ENCODE assay signal across 8 mouse cellular contexts in genomic region chr11:6411684-6412083, GRCm38 (mm10). TPM values are rescaled to one million over a fixed set of nuclear protein-coding genes. Genes with fewer than 3 reads are reported as not detected.
DNase-seq lines count a peak whose midpoint lies in the region; ATAC-seq and TF ChIP-seq lines count a peak whose summit lies in the region.

No protein-coding gene starts in this region.

- no peaks in the 10 kb centered on the region for H3K36me3 ChIP-seq in lung, postnatal 0 days (ENCODE audit: insufficient read depth, low read length)

- H3K9ac ChIP-seq in lung, postnatal 0 days (replicated peaks; ENCODE audit: low read depth), result no peak overlapping the region

- peaks cover 1% of the 10 kb centered on the region for H3K4me1 ChIP-seq in bone marrow, adult 2 months (ENCODE audit: control insufficient read depth, insufficient read depth, low read length)
- H3K4me1 ChIP-seq in lung, postnatal 0 days (ENCODE audit: insufficient read depth, low read depth, low read length), result peaks cover 4% of the 10 kb centered on the region; the same call in 1 of the 2 replicates

- TF ChIP-seq CTCF in bone marrow, adult 2 months (IDR thresholded peaks at IDR 0.05; ENCODE audit: control insufficient read depth, insufficient read depth, low read length), result peak; percentile 71
- TF ChIP-seq CTCF in lung, postnatal 0 days (IDR thresholded peaks at IDR 0.05), result peak; percentile 90

- no peaks in the 10 kb centered on the region for H3K9me3 ChIP-seq in lung, postnatal 0 days (ENCODE audit: low read length)

- H3K27ac ChIP-seq in bone marrow, adult 2 months (ENCODE audit: control insufficient read depth, insufficient read depth, low read depth, low read length, poor library complexity), result no peak overlapping the region
- no peak overlapping the region for H3K27ac ChIP-seq in lung, postnatal 0 days (ENCODE audit: low read length)

- no peak overlapping the region for H3K4me3 ChIP-seq in bone marrow, adult 2 months (replicated peaks; ENCODE audit: control insufficient read depth, low read depth, low read length)
- no peak overlapping the region for H3K4me3 ChIP-seq in lung, postnatal 0 days (ENCODE audit: low read depth, low read length)

- H3K27me3 ChIP-seq in lung, postnatal 0 days (replicated peaks; ENCODE audit: insufficient read depth, low read length), result no peaks in the 10 kb centered on the region

- no peak for ATAC-seq in lung, postnatal 0 days

- no peak for TF ChIP-seq POLR2A in bone marrow, adult 2 months (IDR thresholded peaks at IDR 0.05; ENCODE audit: borderline replicate concordance, control insufficient read depth, low read depth, low read length)

- no peak for TF ChIP-seq EP300 in lung, postnatal 0 days (IDR thresholded peaks at IDR 0.05)

- WGBS in bone marrow, adult 2 months, result 5% methylated on average over 5 of the region's 5 CpGs
- 4% methylated on average over 5 of the region's 5 CpGs for WGBS in lung, postnatal 0 days

- peak; percentile 46 for DNase-seq in 3134 (ENCODE audit: extremely low read depth, insufficient read length, low spot score)
- peak; percentile 64 for DNase-seq in A20 (ENCODE audit: low read depth, low spot score)
- DNase-seq in frontal cortex, postnatal 25 days (ENCODE audit: low spot score in 2 of 2), result peak; percentile 81
- DNase-seq in kidney, postnatal 4 days, result peak; percentile 92
- peak; percentile 78 for DNase-seq in lung, postnatal 0 days (ENCODE audit: low spot score)
- DNase-seq in spleen, adult 12 weeks (ENCODE audit: low spot score), result peak; percentile 35
- no peak for DNase-seq in Muller cell, postnatal 12 days (ENCODE audit: inconsistent ontology term)

- no peak overlapping the region for H3K4me2 ChIP-seq in lung, postnatal 0 days (replicated peaks; ENCODE audit: low read depth, low read length)

RNA-seq across cellular contexts. Expression of gene Ppia, which starts 3.6 kb away (rescaled TPM):
- polyA plus RNA-seq in bone marrow, adult 2 months (2011; ENCODE audit: insufficient read depth, insufficient read length, low replicate concordance, missing spikeins), result 659 and 720 TPM in 2 replicates
- polyA plus RNA-seq in lung, postnatal 0 days (2015; fragmentation: Nextera tagmentation; extraction: Ambion mirVana), result 3,011 and 3,180 TPM in 2 replicates

RNA-seq across cellular contexts. Expression of gene Zmiz2, which starts 22.8 kb away (rescaled TPM):
- polyA plus RNA-seq in bone marrow, adult 2 months (2011; ENCODE audit: insufficient read depth, insufficient read length, low replicate concordance, missing spikeins), result 24.8 and 42.3 TPM in 2 replicates
- polyA plus RNA-seq in lung, postnatal 0 days (2015; fragmentation: Nextera tagmentation; extraction: Ambion mirVana), result 8.6 and 8.7 TPM in 2 replicates

RNA-seq across cellular contexts. Expression of gene H2afv, which starts 32.6 kb away (rescaled TPM):
- 139 and 217 TPM in 2 replicates for polyA plus RNA-seq in bone marrow, adult 2 months (2011; ENCODE audit: insufficient read depth, insufficient read length, low replicate concordance, missing spikeins)
- 259 and 268 TPM in 2 replicates for polyA plus RNA-seq in lung, postnatal 0 days (2015; fragmentation: Nextera tagmentation; extraction: Ambion mirVana)
